Mouse (Mus musculus) heart, embryonic 14.5 days (tissue): ENCODE results near the gene Srpk2. TPM values are rescaled to one million over a fixed set of nuclear protein-coding genes. Genes with fewer than 3 reads are reported as not detected.

Source experiments
- ATAC-seq: fragments of 200-750 bp; cut with Nextera tagmentation; 2 replicates; pipeline ENCODE4 v1.8.0; 2017; ENCODE audit warnings: low read depth, moderate TSS enrichment; ENCODE audit not compliant: insufficient number of reproducible peaks, insufficient read depth, low FRiP score
- H3K27ac ChIP-seq, 2 experiments: fragments of 200-500 bp in 1 of 2; fragments of 300-500 bp in 1 of 2; sonication (generic) in 1 of 2; replicated peaks in 1 of 2; 2 replicates each; pipeline ENCODE4 v1.5.1; 2012 to 2014; ENCODE audit warnings: low read depth in 2 of 2, low read length in 2 of 2, control low read depth in 1 of 2, mild to moderate bottlenecking in 1 of 2, mixed read lengths in 1 of 2; ENCODE audit not compliant: control insufficient read depth in 1 of 2, insufficient read depth in 1 of 2
- H3K27me3 ChIP-seq: fragments of 300-500 bp; sonication (generic); 2 replicates; pipeline ENCODE4 v1.6.1; 2014; ENCODE audit warnings: mild to moderate bottlenecking, low read length, control low read depth; ENCODE audit not compliant: control insufficient read depth, insufficient read depth
- H3K36me3 ChIP-seq: fragments of 300-500 bp; sonication (generic); 2 replicates; pipeline ENCODE4 v1.6.1; 2014; ENCODE audit warnings: mild to moderate bottlenecking, control low read depth, low read length, mixed read lengths; ENCODE audit not compliant: control insufficient read depth, insufficient read depth
- H3K4me1 ChIP-seq, 2 experiments: fragments of 200-500 bp in 1 of 2; fragments of 300-500 bp in 1 of 2; sonication (generic) in 1 of 2; 2 replicates each; pipeline ENCODE4 v1.6.1; 2012 to 2014; ENCODE audit warnings: low read length in 2 of 2, control low read depth in 1 of 2, mixed read lengths in 1 of 2; ENCODE audit not compliant: control insufficient read depth in 2 of 2, insufficient read depth in 2 of 2
- H3K4me2 ChIP-seq: fragments of 300-500 bp; sonication (generic); 2 replicates; pipeline ENCODE4 v1.6.1; 2014; ENCODE audit warnings: mild to moderate bottlenecking, low read length
- H3K4me3 ChIP-seq, 2 experiments: fragments of 200-500 bp in 1 of 2; fragments of 300-500 bp in 1 of 2; sonication (generic) in 1 of 2; 2 replicates each; pipeline ENCODE4 v1.5.1; 2012 to 2014; ENCODE audit warnings: low read length in 2 of 2, mild to moderate bottlenecking in 2 of 2, control low read depth in 1 of 2, low read depth in 1 of 2, moderate library complexity in 1 of 2; ENCODE audit not compliant: control insufficient read depth in 1 of 2, insufficient read depth in 1 of 2
- H3K9ac ChIP-seq: fragments of 300-500 bp; sonication (generic); 2 replicates; pipeline ENCODE4 v1.6.1; 2014; ENCODE audit warnings: mild to moderate bottlenecking, low read length
- H3K9me3 ChIP-seq: fragments of 300-500 bp; sonication (generic); 2 replicates; pipeline ENCODE4 v1.6.1; 2016; ENCODE audit warnings: low read length, control low read depth; ENCODE audit not compliant: control insufficient read depth
- WGBS: fragments of 180-500 bp; shearing (Covaris S2); extraction: QIAGEN DNeasy Blood & Tissue Kit; methylation state at CpG from one replicate; pipeline ENCODE4 v1.1.7; 2014; 5-methylcytosine and 5-hydroxymethylcytosine counted together
- polyA plus RNA-seq: library from polyadenylated mRNA; unstranded; fragments of >200 nt; fragmentation: Nextera tagmentation; extraction: Ambion mirVana; gene quantifications from 2 replicates; pipeline ENCODE4 v1.2.1, GENCODE M21; 2014

Srpk2 gene
- polyA plus RNA-seq, 1 experiment from 2014 or later, result 49.6 TPM

DNA sequence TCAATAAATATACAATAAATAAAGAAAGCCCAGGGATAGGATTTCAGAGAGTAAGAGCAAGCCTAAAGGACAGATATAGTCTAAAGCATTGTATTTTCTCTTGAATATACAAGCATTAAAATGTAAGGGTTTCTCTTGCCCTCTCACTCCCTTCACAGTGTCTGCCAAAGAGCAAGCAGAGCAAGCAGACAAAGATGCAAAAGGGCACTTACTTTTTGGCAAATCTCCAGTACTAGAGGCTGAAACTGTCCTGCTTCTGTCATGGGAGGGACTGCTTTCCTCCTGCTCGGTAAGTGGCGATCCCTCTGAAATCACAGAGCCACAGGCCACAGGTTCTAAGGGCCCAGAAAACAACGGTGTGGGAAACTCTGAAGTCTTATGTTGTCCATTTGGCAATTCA lies 160.5 kb downstream of the Srpk2 start:
- no peaks in the 10 kb centered on the region for H3K9me3 ChIP-seq
- H3K4me3 ChIP-seq, result no peak overlapping the region
- H3K4me1 ChIP-seq, result peaks cover 16 to 33% of the 10 kb centered on the region in 2 experiments
- ATAC-seq, result no peak
- WGBS, result 49% methylated on average over 3 of the region's 3 CpGs
- no peak overlapping the region; a peak in 2 of 4 replicates for H3K27ac ChIP-seq
- H3K36me3 ChIP-seq, result peaks cover 51% of the 10 kb centered on the region
- H3K9ac ChIP-seq, result no peak overlapping the region
- no peak overlapping the region for H3K4me2 ChIP-seq
- H3K27me3 ChIP-seq, result no peaks in the 10 kb centered on the region

DNA sequence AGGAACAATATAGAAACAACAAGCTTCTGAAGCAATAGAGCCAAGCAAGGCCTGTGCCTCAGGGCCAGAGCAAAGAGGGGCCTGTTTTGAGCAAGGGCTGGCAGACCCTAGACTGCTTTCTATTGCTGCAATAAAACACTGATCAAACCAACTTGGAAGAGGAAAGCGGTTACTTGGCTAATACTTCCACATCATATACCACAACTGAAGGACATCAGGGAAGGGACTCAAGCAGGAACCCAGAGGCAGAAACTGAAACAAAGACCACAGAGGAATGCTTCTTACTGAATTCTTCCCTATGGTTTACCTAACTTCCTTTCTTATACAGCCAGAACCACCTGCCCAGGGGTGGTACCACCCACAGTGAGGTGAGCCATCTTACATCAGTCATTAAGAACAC lies 162.8 kb downstream of the Srpk2 start:
- H3K4me2 ChIP-seq, result no peak overlapping the region
- no peak overlapping the region for H3K27ac ChIP-seq
- peaks cover 49% of the 10 kb centered on the region for H3K36me3 ChIP-seq
- no peaks in the 10 kb centered on the region for H3K27me3 ChIP-seq
- H3K4me3 ChIP-seq, result no peak overlapping the region
- H3K9me3 ChIP-seq, result no peaks in the 10 kb centered on the region
- no peak for ATAC-seq
- WGBS, result 92% methylated on average over 1 of the region's 1 CpGs
- no peak overlapping the region for H3K9ac ChIP-seq
- peaks cover 27 to 50% of the 10 kb centered on the region in 2 experiments for H3K4me1 ChIP-seq

DNA sequence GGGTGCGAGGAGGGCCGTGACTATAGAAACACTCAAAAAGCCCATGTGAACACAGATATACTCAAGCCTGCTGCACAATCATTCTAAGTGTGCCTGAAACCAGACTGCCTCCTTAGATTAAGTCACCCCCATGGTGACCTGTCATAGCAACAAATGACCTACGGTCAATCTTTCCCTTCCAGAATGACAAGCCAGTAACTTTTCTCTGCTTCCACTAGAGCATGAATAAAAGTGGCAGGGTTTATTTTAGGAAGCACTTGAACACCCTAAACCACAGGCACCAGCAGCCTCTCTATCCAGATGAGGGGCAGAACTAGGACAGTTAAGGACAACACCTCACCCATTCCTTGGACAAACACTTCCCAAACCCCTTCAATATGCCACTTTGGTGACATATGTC lies 164.7 kb downstream of the Srpk2 start:
- peak overlapping the region; percentile 81 to 87 for H3K27ac ChIP-seq
- peak overlapping the region; percentile 4; the same call in 1 of the 2 replicates for H3K9ac ChIP-seq

DNA sequence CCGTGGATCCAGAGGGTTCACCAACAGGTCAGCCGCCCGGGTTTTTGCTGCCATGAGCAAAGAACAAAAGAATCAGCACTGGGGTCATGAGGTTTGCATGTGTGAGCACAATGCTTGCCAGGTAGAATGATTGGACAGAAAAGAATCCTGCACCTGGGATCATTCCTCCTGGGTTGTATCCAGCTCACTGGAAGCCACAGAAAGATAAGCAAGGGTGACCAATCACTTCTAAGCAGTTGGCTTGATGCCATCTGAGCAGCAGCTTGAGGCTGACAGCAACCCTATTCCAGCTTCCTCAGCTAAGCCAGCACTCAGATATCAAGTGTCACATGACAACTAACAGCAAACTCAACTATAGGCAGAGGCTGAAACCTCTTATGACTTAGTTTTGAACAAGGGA lies 165.7 kb downstream of the Srpk2 start:
- Histone ChIP-seq H3K4me2 (peak overlapping the region; percentile 19), H3K9me3 (no peaks in the 10 kb centered on the region), H3K27me3 (no peaks in the 10 kb centered on the region), H3K27ac (peak overlapping the region; percentile 81 to 87), H3K9ac (no peak overlapping the region), H3K36me3 (peaks cover 49% of the 10 kb centered on the region), H3K4me1 (peaks cover 25 to 46% of the 10 kb centered on the region in 2 experiments), H3K4me3 (no peak overlapping the region)
- WGBS, result 12% methylated on average over 3 of the region's 3 CpGs
- peak; percentile 76 for ATAC-seq

More for the DNA sequence above, 164.7 kb downstream of the Srpk2 start:
- WGBS, result 37% methylated on average over 3 of the region's 3 CpGs
- Histone ChIP-seq H3K4me2 (peak overlapping the region; percentile 19), H3K4me3 (no peak overlapping the region), H3K27me3 (no peaks in the 10 kb centered on the region), H3K9me3 (no peaks in the 10 kb centered on the region), H3K4me1 (peaks cover 27 to 53% of the 10 kb centered on the region in 2 experiments), H3K36me3 (peaks cover 49% of the 10 kb centered on the region)
- no peak; the same call in 1 of the 2 replicates for ATAC-seq

DNA sequence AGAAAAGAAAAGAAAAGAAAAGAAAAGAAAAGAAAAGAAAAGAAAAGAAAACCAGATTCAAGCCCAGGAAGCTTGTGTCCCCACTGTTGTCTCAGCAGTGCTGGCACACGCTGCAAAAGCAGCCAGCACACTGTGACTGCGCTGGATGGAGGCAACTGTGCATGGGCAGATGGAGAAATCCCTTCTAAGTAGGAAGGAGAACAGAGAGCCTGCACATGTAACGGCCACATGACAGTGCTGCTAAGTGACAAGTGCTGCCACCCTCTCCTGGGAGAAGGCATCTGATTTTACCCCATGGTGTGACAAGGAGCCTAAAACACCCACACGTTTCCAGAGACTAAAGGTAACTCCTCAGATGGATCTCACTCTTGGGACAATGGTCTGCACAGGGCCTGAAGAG lies 166.6 kb downstream of the Srpk2 start:
- WGBS, result 58% methylated on average over 4 of the region's 4 CpGs
- H3K27me3 ChIP-seq, result no peaks in the 10 kb centered on the region
- no peak for ATAC-seq
- no peak overlapping the region for H3K9ac ChIP-seq
- H3K4me2 ChIP-seq, result 0 out of 2 replicates have a peak overlapping the region, but pooled peaks have one; percentile 19
- peaks cover 25 to 46% of the 10 kb centered on the region in 2 experiments for H3K4me1 ChIP-seq
- no peaks in the 10 kb centered on the region for H3K9me3 ChIP-seq
- peak overlapping the region; percentile 64 to 87 for H3K27ac ChIP-seq
- no peak overlapping the region for H3K4me3 ChIP-seq
- H3K36me3 ChIP-seq, result peaks cover 54% of the 10 kb centered on the region

DNA sequence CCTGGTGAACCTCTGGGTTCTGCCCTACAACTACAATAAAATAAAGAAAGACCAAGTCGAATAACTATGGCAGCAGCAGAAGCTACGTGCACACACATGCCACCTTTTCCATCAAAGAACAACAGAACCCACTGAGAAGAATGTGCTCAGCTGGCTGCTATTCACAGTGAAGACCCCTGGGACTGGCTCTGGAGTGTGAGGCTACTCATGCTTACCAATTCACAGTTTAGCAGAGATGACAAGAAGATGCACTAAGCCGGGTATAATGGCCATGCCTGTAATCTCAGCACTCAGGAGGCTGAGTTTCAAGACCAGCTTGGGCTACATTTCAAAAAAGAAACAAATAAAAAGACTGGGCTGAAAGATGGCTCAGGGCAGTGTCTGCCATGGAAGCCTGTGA lies 167.5 kb downstream of the Srpk2 start:
- Histone ChIP-seq H3K27ac (no peak overlapping the region), H3K9me3 (no peaks in the 10 kb centered on the region), H3K4me2 (no peak overlapping the region), H3K27me3 (no peaks in the 10 kb centered on the region), H3K4me3 (no peak overlapping the region), H3K36me3 (peaks cover 50% of the 10 kb centered on the region), H3K4me1 (peaks cover 21 to 42% of the 10 kb centered on the region in 2 experiments), H3K9ac (no peak overlapping the region)
- WGBS, result 82% methylated on average over 3 of the region's 3 CpGs
- ATAC-seq, result no peak

DNA sequence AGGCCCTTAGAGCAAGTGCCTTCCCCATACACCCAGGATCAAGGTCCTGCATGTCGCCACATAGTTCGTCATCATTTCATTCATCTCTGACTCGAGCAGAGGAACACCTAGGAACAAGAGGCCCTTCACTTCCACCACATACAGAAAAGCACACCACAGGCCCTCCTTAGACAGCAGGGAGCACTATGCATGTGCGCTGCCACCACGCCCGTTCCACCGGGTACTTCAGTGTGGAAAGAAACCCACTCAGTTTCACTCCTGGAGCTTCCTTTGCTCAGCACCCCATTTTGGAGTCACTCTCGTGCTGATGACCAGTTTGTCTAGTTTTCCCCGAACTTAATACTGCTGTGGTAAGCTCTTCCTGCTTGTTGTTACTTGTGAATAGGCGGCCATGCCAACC lies 169.4 kb downstream of the Srpk2 start:
- Histone ChIP-seq H3K27me3 (no peaks in the 10 kb centered on the region), H3K4me3 (no peak overlapping the region), H3K27ac (no peak overlapping the region), H3K36me3 (peaks cover 59% of the 10 kb centered on the region), H3K4me1 (peaks cover 17 to 31% of the 10 kb centered on the region in 2 experiments), H3K9ac (no peak overlapping the region), H3K9me3 (no peaks in the 10 kb centered on the region), H3K4me2 (no peak overlapping the region)
- WGBS, result 92% methylated on average over 10 of the region's 10 CpGs
- no peak for ATAC-seq

DNA sequence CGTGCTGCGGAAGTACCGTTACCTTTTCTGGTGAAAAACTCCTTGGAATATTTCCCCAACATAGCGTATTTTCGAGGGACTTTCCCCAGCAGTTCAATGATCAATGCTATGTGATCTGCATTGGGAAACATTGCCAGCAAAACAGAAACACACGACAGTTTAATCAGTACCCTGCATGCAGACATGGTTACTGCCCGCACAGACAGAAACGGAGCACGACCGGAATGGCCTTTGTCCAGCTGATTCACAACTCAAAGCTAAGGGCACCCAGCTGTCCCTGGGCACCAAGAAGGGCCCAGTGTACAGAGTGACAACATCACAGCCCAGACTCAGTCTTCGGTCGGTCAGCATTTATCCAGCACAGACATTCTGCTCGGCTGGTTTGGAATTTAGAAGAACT lies 170.9 kb downstream of the Srpk2 start:
- no peaks in the 10 kb centered on the region for H3K9me3 ChIP-seq
- no peak overlapping the region for H3K4me3 ChIP-seq
- WGBS, result 92% methylated on average over 13 of the region's 13 CpGs
- no peak overlapping the region for H3K9ac ChIP-seq
- no peak overlapping the region for H3K4me2 ChIP-seq
- peaks cover 72% of the 10 kb centered on the region for H3K36me3 ChIP-seq
- ATAC-seq, result no peak
- peaks cover 6 to 16% of the 10 kb centered on the region in 2 experiments for H3K4me1 ChIP-seq
- no peak overlapping the region for H3K27ac ChIP-seq
- no peaks in the 10 kb centered on the region for H3K27me3 ChIP-seq
